Mouse (Mus musculus) limb, embryonic 10.5 days (tissue): ENCODE data around the gene Col12a1. TPM values are rescaled to one million over a fixed set of nuclear protein-coding genes. Genes with fewer than 3 reads are reported as not detected.

Experiments used
- DNase-seq: peaks from one replicate; pipeline ENCODE4 v3.0.0-alpha.2; 2017; ENCODE audit warnings: low spot score
- H3K27ac ChIP-seq: fragments of 300-500 bp; sonication (generic); 2 replicates; pipeline ENCODE4 v1.5.1; 2016; ENCODE audit warnings: mild to moderate bottlenecking
- H3K27me3 ChIP-seq: fragments of 300-500 bp; sonication (generic); 2 replicates; pipeline ENCODE4 v1.6.1; 2016; ENCODE audit warnings: low read depth, mild to moderate bottlenecking; ENCODE audit not compliant: poor library complexity, severe bottlenecking
- H3K36me3 ChIP-seq: fragments of 300-500 bp; sonication (generic); 2 replicates; pipeline ENCODE4 v1.6.1; 2016; ENCODE audit warnings: mild to moderate bottlenecking, moderate library complexity
- H3K4me1 ChIP-seq: fragments of 300-500 bp; sonication (generic); 2 replicates; pipeline ENCODE4 v1.6.1; 2016
- H3K4me3 ChIP-seq: fragments of 300-500 bp; sonication (generic); 2 replicates; pipeline ENCODE4 v1.5.1; 2016; ENCODE audit warnings: mild to moderate bottlenecking, moderate library complexity
- H3K9me3 ChIP-seq: fragments of 300-500 bp; sonication (generic); replicated peaks from 2 replicates; pipeline ENCODE4 v1.6.1; 2016; ENCODE audit warnings: mild to moderate bottlenecking
- WGBS: fragments of 180-500 bp; shearing (Covaris S2); methylation state at CpG from one replicate; pipeline ENCODE4 v1.1.7; 2016; 5-methylcytosine and 5-hydroxymethylcytosine counted together
- polyA plus RNA-seq: library from polyadenylated mRNA; unstranded; fragments of >200 nt; fragmentation: Nextera tagmentation; extraction: Ambion mirVana; gene quantifications from 2 replicates; pipeline ENCODE4 v1.2.1, GENCODE M21; 2016

Gene Col12a1
- polyA plus RNA-seq, 1 experiment from 2014 or later, result 12.4 TPM

GRCm38 (mm10) chr9:79721056-79721455 lies 2.4 kb upstream of the Col12a1 start:
- Histone ChIP-seq H3K36me3 (no peaks in the 10 kb centered on the region), H3K27ac (no peak overlapping the region), H3K27me3 (peaks cover 47% of the 10 kb centered on the region), H3K4me3 (no peak overlapping the region; the same call in 1 of the 2 replicates), H3K9me3 (no peaks in the 10 kb centered on the region), H3K4me1 (peaks cover 44% of the 10 kb centered on the region)
- DNase-seq, result peak; percentile 73
- WGBS, result 13% methylated on average over 9 of the region's 9 CpGs

- H3K9me3 ChIP-seq, result no peaks in the 10 kb centered on the region
- H3K27ac ChIP-seq, result peak overlapping the region; percentile 87
- peak; percentile 43 for DNase-seq
- H3K27me3 ChIP-seq, result peaks cover 47% of the 10 kb centered on the region
- peak overlapping the region; percentile 63; the same call in 1 of the 2 replicates for H3K4me3 ChIP-seq
- H3K36me3 ChIP-seq, result no peaks in the 10 kb centered on the region
- H3K4me1 ChIP-seq, result peaks cover 49% of the 10 kb centered on the region
- 24% methylated on average over 9 of the region's 9 CpGs for WGBS
Observed at GRCm38 (mm10) chr9:79720143-79720542, 1.5 kb upstream of the Col12a1 start.

- Histone ChIP-seq H3K27ac (peak overlapping the region; percentile 87), H3K36me3 (no peaks in the 10 kb centered on the region), H3K9me3 (no peaks in the 10 kb centered on the region), H3K4me1 (peaks cover 56% of the 10 kb centered on the region), H3K27me3 (peaks cover 50% of the 10 kb centered on the region), H3K4me3 (peak overlapping the region; percentile 63)
- DNase-seq, result peak; percentile 66
- WGBS, result under 1% methylated on average over 28 of the region's 28 CpGs
Observed at GRCm38 (mm10) chr9:79719451-79719850, 820 bp upstream of the Col12a1 start.

- no peaks in the 10 kb centered on the region for H3K9me3 ChIP-seq
- no peak for DNase-seq
- WGBS, result under 1% methylated on average over 22 of the region's 22 CpGs
- H3K27ac ChIP-seq, result peak overlapping the region; percentile 87
- peak overlapping the region; percentile 63 for H3K4me3 ChIP-seq
- H3K36me3 ChIP-seq, result no peaks in the 10 kb centered on the region
- peaks cover 63% of the 10 kb centered on the region for H3K4me1 ChIP-seq
- H3K27me3 ChIP-seq, result peaks cover 45% of the 10 kb centered on the region
Observed at GRCm38 (mm10) chr9:79717836-79718475, 675 bp downstream of the Col12a1 start.

- H3K4me3 ChIP-seq, result peak overlapping the region; percentile 63
- WGBS, result 11% methylated on average over 23 of the region's 23 CpGs
- peaks cover 45% of the 10 kb centered on the region for H3K27me3 ChIP-seq
- H3K27ac ChIP-seq, result peak overlapping the region; percentile 87
- no peaks in the 10 kb centered on the region for H3K9me3 ChIP-seq
- peak; percentile 77 for DNase-seq
- H3K4me1 ChIP-seq, result peaks cover 63% of the 10 kb centered on the region
- no peaks in the 10 kb centered on the region for H3K36me3 ChIP-seq
Observed at GRCm38 (mm10) chr9:79716909-79717835, 1.5 kb downstream of the Col12a1 start.

- peaks cover 45% of the 10 kb centered on the region for H3K27me3 ChIP-seq
Observed at GRCm38 (mm10) chr9:79716496-79716895, 2.1 kb downstream of the Col12a1 start.

GRCm38 (mm10) chr9:79714471-79715045 lies 4.1 kb downstream of the Col12a1 start:
- H3K4me3 ChIP-seq, result peak overlapping the region; percentile 35
- no peaks in the 10 kb centered on the region for H3K9me3 ChIP-seq
- peaks cover 48% of the 10 kb centered on the region for H3K4me1 ChIP-seq
- peak; percentile 57 for DNase-seq
- H3K36me3 ChIP-seq, result no peaks in the 10 kb centered on the region
- H3K27me3 ChIP-seq, result peaks cover 31% of the 10 kb centered on the region
- WGBS, result 8% methylated on average over 16 of the region's 16 CpGs
- H3K27ac ChIP-seq, result peak overlapping the region; percentile 76

More at GRCm38 (mm10) chr9:79716496-79716895, 2.1 kb downstream of the Col12a1 start:
- DNase-seq, result no peak
- H3K27ac ChIP-seq, result no peak overlapping the region
- H3K9me3 ChIP-seq, result no peaks in the 10 kb centered on the region
- no peaks in the 10 kb centered on the region for H3K36me3 ChIP-seq
- WGBS, result 43% methylated on average over 5 of the region's 5 CpGs
- peaks cover 63% of the 10 kb centered on the region for H3K4me1 ChIP-seq
- H3K4me3 ChIP-seq, result peak overlapping the region; percentile 63

GRCm38 (mm10) chr9:79689771-79690535 lies 28.7 kb downstream of the Col12a1 start:
- Histone ChIP-seq H3K27ac (no peak overlapping the region), H3K4me1 (0 out of 2 replicates have a peak, but pooled peaks cover 4% of the 10 kb centered on the region), H3K36me3 (no peaks in the 10 kb centered on the region), H3K27me3 (no peaks in the 10 kb centered on the region), H3K4me3 (no peak overlapping the region), H3K9me3 (no peaks in the 10 kb centered on the region)
- DNase-seq, result no peak
- WGBS, result 66% methylated on average over 11 of the region's 11 CpGs

GRCm38 (mm10) chr9:79689342-79689741 lies 29.3 kb downstream of the Col12a1 start:
- H3K36me3 ChIP-seq, result no peaks in the 10 kb centered on the region
- no peaks in the 10 kb centered on the region for H3K9me3 ChIP-seq
- H3K27ac ChIP-seq, result no peak overlapping the region
- no peaks in the 10 kb centered on the region for H3K27me3 ChIP-seq
- no peak overlapping the region for H3K4me3 ChIP-seq
- 64% methylated on average over 7 of the region's 7 CpGs for WGBS
- 0 out of 2 replicates have a peak, but pooled peaks cover 4% of the 10 kb centered on the region for H3K4me1 ChIP-seq
- no peak for DNase-seq

- no peaks in the 10 kb centered on the region for H3K27me3 ChIP-seq
- 76% methylated on average over 3 of the region's 3 CpGs for WGBS
- no peak for DNase-seq
- H3K4me1 ChIP-seq, result 0 out of 2 replicates have a peak, but pooled peaks cover 4% of the 10 kb centered on the region
- H3K27ac ChIP-seq, result no peak overlapping the region
- H3K9me3 ChIP-seq, result no peaks in the 10 kb centered on the region
- no peak overlapping the region for H3K4me3 ChIP-seq
- no peaks in the 10 kb centered on the region for H3K36me3 ChIP-seq
Observed at GRCm38 (mm10) chr9:79687227-79687626, 31.4 kb downstream of the Col12a1 start.

- Histone ChIP-seq H3K27ac (no peak overlapping the region), H3K9me3 (no peaks in the 10 kb centered on the region), H3K36me3 (no peaks in the 10 kb centered on the region), H3K4me1 (0 out of 2 replicates have a peak, but pooled peaks cover 4% of the 10 kb centered on the region), H3K27me3 (no peaks in the 10 kb centered on the region), H3K4me3 (no peak overlapping the region)
- WGBS, result 81% methylated on average over 1 of the region's 1 CpGs
- no peak for DNase-seq
Observed at GRCm38 (mm10) chr9:79686049-79686448, 32.6 kb downstream of the Col12a1 start.
